Mouse (Mus musculus) c-Kit-positive CD71-positive TER-119-negative erythroid progenitor cells, embryonic 14.5 days (primary cell): ENCODE measurements around the gene Tfe3.
"Not testable (repeated sequence)": the region's sequence is repeated elsewhere in the genome, so short reads cannot be mapped to it uniquely, and the experiment has no call there.

Experiments used
- DNase-seq: peaks from one replicate; pipeline ENCODE4 v3.0.0-alpha.2; 2013; ENCODE audit warnings: low read depth

Gene Tfe3

DNA sequence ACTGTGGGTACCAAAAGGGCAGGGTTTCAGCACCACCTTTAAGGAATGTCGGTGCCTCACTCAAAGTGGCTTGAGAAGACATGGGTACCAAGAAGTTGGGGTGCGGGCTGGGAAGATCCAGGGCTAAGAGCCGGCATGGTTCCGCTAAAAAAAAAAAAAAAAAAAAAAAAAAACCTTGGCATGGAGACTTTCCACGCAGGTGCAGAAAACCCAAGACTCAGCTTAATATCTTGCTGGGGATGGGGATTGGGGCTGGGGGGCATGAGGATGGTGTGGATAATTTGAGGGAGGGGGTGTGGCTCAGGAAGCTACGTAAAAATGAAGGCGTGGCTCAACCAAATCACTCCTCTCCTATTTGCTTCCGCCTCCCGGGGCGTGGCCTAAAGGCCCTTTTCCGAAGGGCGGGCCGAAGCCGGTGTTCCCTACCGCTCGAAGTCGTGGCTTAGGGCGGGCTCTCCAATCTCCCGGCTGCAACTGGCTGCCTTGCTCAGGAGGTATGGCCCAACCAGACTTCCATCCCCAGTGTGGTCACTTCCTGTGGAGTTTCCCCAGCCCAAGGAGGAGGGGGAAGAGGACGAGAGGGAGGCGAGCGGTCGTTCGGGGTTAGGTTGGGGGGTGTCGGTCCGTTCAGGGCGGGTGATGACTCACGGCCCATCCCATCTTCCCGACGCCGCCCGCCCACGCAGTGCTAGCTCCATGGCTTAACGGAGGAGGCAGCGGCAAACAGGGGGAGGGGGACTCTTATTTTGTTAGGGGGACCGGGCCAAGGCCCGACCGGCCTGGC, at the start of gene Tfe3:
TSS of gene Tfe3 (plus strand) at position 424 of the 784 bp plus-strand sequence.
- peak; percentile 80 for DNase-seq

DNA sequence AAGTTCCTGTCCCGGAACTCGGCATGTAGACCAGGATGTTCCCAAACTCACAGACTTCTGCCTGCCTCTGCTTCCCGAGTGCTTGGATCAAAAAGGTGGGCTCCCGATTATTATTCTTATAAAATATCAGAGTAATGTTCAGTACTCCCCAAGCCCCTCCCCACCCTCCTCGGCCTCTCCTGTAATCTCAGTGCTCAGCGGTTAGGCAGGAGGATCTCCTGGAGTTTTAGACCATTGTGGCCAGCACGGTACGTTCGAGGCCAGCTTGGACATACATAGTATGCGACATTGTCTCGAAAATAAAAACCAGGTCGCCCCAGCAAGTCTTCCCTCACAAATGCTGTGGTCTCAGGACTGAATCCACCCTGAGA, 48.6 kb upstream of the Tfe3 start:
- not testable (repeated sequence) for DNase-seq

DNA sequence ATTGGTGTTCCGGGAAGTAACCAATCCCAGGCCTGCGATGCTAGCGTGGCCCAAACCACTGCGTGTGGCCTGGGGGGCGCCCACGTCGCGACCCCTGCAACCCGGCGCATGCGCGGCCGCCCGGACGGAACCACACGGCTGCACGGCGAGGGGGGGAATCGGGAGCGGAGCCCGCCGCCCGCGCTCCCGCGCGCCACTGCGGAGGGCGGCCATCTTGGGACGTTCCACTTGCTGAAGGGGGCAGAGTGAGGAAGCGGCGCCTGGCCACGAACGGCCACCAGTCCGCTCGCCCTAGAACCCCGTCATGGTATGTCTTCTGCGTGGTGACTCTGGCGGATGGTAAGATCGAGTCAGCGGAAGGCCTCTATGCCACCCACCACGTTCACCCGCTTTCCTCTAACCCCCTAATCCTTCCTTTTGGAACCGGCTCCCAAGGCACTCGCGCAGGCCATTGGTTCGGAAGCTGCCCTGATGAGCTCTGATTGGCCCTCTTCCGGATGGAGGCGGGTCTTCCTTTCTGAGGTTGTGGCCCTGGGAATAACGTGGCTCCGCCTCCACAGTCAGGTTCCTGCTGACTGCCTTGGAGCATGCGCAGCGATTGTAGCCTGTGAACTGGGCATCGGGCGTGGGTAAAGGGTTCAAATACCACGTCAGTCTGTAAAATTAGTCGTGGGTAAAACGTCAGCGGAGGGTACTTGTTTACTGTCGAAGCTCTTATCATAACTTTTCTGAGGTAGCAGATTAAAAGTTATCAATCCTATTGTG, 48.0 kb upstream of the Tfe3 start, which contains the start of gene Wdr45:
TSS of gene Wdr45 (plus strand) at position 199 of the 765 bp plus-strand sequence.
- peak; percentile 89 for DNase-seq

DNA sequence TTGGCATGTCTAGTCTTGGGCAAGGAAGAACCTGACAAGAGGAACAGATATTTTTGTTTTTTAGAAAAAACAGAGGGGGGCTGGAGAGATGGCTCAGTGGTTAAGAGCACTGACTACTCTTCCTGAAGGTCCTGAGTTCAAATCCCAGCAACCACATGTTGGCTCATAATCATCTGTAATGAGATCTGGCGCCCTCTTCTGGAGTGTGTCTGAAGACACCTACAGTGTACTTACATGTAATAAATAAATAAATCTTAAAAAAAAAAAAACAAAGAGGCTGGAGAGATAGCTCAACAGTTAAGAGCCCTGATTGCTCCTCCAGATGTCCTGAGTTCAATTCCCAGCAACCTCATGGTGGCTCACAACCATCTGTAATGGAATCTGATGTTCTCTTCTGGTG, 46.3 kb upstream of the Tfe3 start:
- DNase-seq, result not testable (repeated sequence)

DNA sequence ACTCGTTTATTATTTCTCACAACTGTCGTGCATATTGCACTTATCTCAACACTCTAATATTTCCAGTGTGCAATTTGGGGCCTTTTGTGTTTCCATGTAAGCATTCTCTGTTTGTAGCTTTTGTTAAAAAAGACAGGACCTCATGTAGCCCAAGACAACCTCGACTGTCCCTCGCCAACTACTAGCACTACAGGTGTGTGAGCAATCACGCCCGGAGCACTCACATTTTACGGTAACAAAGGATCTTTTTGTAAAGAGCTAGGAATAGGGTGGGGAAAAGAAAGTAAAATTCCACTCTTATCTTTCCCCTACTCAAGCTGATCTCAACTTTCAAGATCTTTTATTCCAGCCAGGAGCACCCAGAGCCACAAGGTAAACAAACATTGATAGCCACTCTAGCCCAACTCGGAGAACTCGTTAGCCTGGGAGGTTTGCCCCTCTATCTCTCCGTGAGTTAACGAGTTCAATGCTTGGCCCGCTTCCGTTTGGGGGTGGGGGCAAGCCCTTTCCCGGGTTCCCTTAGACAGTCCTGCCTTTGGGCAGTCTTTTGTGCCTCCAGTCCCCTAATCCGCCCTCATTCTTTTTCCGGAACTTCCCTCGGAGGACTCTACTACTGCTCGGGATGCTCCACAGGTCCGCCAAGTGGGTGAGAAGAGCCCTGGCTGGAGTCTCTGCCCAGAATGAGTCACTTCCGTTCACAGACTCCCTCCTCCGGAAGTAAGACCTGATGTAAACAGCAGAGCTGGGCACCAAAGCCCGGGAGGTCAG, 40.7 kb upstream of the Tfe3 start, which contains the start of gene Gm45208:
TSS of gene Gm45208 (plus strand) at position 732 of the 768 bp plus-strand sequence.
- peak; percentile 59 for DNase-seq

DNA sequence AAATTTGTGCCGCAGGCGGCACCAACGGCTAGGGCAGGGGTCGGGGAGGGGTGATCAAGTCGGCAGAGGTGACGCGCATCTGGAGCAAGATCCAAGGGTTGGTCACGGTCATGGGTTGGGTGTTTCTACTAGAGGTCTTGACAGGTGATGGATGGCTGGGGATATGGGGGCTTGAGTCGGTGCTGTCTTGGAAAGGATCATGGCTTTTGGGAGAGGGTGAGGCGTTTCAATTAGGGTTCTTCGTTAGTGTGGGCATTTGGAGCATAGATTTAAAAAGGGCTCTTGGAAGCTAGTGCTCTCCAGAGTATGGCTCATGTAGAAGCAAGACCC, 40.1 kb upstream of the Tfe3 start:
- DNase-seq, result no peak

DNA sequence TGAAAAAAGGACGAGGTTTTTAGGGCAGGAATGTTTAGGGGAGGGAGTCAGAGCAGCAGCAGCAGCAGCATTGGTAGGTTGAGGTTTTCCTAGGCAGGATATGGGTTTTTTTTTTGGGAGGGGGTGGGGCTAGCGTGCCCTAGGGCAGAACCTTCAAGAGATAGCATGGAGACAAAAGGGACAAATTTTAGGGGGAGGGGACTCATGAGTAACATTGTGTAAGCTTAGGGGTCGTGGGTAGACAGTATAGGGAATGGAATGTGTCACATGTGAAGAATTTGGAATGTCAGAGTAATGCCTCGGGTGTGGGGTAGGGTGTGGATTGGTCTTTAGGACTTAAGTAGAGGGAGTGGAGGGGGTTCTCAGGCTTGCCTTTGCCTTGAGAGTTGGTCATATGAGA, 39.7 kb upstream of the Tfe3 start:
- no peak for DNase-seq

DNA sequence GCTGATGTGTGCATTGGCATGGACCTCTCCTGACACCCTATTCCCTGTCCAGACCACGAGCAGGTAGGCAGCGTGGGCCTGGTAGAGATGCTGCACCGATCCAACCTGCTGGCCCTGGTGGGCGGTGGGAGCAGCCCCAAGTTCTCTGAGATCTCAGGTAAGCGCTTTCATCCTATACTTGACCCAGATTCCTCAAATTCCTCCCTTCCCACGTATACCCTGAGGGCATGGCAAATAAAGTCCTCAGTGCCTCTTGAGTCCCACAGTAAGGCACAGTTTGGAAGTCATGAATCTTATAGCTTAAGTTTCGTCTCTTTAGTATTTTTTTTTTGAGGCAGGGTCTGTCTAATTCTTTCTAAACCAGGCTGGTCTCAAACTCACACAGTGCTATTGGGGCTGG, 38.2 kb upstream of the Tfe3 start:
- no peak for DNase-seq

DNA sequence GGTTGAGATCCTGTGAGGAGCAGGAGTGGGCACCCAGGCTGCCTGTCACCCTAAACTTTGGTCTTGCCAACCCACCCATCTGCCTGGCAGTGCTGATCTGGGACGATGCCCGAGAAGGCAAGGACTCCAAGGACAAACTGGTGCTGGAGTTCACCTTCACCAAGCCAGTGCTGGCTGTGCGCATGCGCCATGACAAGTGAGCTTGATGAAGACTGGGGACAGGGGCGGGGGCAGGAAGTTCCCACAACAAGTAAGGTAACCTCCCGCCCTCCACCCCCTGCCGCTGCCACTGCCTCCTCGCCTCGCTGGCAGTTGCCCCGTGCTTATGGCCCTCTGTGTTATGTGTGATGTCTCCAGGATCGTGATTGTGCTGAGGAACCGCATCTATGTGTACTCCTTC, 36.5 kb upstream of the Tfe3 start:
- no peak for DNase-seq

DNA sequence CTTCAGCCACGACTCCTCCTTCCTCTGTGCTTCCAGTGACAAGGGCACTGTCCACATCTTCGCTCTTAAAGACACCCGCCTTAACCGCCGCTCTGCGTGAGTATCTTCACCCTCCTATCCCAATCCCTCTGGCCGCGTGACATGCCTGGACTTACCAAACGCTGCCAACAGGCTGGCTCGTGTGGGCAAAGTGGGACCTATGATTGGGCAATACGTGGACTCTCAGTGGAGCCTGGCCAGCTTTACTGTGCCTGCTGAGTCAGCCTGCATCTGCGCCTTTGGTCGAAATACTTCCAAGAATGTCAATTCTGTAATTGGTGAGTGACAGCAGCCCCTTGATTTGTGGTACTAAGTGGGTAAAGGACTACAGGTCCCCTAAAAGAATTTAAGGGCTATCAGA, 35.2 kb upstream of the Tfe3 start:
- DNase-seq, result no peak

DNA sequence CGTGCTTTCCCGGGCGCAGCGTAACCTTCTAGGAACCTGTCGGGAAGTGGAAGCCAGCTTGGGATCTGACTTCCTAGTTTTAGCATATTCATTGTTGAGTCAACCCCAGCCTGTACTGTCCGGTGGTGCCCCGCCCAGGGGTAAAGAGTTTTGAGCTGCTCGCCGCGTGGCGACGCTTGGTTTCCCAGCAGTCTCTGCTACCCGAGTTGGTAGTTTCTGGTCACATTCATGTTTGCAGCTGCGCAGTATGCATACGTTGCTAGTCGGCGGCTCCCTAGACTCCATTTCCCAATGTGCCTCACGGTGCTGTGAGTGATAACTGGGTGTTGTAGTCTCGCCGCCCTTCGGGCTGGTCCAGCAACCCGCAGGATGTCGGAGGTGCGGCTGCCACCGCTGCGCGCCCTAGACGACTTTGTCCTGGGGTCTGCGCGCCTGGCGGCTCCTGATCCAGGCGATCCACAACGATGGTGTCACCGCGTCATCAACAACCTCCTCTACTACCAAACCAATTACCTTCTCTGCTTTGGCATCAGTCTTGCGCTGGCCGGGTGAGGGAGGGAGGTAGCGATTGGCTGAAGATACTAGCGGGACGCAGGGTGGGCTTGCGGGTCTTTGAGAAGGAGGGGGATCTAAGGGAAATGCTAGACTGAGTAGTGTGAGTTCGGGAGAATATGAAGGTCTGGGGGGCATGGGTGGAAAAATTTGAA, 34.0 kb upstream of the Tfe3 start, which contains the start of gene Praf2:
TSS of gene Praf2 (plus strand) at position 225 of the 707 bp plus-strand sequence.
- DNase-seq, result peak; percentile 73

DNA sequence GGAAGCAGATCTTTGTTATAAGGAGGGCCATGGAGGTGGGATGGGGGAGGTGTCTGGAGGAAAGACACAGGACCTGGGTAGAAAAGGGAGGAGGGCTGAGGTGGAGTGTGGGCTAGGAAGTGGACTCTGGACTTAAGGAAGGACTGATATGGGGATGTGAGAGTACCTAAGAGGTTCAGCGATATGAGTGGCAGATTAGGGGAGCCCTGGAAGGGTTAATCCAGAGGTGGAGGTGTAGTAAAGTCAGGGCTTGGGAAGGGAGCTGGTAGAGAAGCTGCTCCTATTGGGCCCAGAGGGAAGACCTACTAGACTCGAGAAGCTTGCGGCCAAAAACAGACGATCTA, 33.5 kb upstream of the Tfe3 start:
- DNase-seq, result no peak

DNA sequence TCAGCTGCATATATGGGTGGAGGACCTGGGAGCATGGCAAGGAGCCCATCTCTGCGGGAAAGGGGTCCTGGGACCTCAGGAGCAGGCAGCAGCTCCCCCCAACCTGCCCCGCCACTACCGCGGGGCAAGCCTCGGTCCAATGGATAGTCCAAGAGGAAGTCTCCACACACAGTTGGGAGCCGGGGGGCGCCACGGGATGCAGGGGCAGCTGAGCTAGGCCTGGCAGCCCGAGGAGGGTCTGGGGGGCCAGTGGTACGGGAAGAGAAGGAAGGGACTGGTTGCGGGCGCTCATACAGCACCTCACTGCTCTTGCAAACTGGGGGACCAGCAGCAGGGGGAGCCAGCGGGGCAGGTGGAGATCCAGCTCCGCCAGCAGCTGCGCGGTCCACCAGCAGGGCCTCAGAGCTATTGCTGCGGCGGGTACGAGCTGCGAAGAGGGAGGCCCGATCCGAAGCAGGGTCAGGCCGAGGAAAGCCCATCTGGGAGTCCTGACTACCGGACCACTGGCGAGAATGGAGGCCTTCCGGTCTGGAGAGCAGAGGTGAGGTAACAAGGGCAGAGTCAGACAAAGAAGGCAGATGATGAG, 28.7 kb upstream of the Tfe3 start:
- peak; percentile 55 for DNase-seq

DNA sequence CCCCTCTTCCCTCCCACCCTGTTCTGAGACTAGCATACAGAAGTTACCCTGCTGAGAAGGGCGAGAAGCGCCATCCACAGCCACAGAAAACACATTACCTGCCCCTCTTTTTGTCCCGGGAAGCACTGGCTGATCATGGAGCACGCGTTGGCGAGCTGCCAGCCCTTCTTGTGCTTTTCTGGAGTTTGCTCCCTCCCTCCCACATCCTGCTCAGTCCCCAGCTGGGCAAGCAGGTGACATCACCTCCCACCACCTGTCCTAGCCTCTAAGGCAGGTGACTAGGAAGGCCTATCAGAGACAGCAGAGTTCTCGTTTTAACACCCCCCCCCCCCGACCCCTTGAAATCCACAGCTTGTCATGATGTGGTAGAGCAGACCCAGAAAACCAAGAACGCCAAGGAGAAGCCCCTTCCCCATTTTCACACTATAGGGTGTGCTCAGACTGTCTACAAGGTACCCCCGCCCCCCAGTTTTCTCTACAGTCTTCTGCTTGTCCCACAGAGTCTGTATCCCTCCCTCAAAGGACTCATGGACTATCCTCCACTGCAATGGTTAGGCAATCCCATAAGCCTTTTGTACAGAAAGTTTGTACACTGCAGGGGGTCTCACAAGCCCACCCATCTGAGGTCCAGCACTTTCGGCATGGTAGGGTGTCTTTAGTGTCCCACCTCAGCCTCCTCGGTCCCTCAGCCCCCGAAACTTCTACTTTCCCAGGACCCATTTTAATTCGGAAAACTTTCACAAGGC, 22.9 kb upstream of the Tfe3 start:
- no peak for DNase-seq

DNA sequence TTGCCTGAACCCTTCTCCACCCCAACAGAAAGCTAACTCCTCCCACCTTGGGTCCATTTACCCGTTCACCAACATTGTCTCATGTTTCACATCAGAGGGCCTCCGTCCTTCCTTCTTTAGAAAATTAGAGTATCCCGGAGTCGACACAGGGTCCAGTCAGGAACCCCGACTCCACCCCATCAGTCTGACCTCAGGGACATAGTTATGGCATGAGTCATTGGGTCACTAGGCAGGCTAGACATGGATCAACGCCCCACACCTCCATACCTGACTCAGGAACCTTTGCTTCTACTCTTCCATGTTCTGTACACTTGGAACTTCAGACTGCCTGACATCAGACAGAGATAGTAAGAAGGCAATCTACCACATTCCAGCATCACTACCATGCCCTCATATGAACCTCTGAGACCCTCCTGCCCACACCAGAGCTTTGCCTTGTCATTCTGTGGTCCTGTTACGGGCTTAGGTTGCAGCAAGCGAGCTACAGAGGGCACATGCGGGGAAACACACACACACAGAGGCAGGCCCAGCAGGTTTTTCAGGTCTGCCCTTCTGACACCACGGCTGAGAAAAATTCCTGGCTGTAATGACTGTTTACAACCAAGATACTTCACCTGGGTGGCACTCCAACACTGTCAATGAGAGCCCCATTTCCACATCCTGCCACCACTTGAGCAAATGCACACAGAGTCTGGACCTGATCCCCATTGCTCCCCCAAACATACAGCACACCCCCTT, 22.1 kb upstream of the Tfe3 start:
- DNase-seq, result no peak

DNA sequence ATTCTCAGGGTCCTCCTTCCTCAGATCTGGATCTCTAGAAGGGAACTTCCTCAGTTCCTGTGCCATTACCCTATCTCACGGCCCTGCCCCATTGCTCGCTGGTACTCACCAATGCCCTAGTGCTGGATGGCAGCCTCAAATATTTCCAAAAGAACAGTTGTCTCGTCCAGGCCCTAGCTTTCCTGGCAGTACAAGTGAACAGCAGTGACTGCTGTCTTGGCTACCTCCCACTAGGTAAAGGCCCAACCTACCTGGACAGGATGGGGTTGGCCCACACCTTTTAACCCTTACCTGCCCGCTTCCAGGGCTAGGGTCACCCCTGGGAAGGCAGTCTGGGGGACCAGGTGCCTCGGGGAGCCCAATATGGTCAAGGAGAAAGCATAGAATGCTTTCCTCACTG, 21.3 kb upstream of the Tfe3 start:
- no peak for DNase-seq

DNA sequence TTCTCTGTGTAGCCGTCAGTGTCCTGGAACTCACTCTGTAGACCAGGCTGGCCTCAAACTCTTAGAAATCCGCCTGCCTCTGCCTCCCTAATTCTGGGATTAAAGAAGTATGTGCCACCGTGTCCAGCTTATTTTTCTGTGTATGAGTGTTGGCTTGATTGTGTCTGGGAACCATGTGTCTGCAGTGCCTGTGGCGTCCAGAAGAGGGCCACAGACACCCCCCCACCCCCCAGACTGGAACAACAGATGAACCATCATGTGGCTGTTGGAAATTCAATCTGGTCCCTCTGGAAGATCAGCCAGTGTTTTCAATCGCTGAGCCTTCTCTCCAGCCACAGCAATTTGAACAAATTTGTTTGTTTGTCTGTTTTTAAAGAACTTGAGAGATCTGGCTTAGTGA, 18.9 kb upstream of the Tfe3 start:
- DNase-seq, result no peak

DNA sequence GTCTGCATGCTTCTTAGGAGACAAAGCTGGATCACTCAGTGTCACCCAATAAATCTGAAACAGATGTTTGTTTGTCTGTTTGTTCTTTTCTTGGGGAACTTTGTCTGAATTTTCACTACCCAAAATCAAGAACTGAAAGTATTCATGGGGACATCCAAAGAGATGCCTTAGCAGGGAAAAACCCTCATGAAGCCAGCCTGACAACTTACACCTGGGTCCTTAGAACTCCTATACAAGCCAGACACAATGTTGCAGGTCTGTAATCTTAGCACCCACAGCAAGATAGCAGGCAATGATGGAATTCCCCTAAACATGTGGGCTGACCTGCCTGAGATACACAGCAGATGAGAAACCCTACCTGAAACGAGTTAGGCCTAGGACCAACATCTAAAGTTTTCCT, 17.4 kb upstream of the Tfe3 start:
- no peak for DNase-seq

DNA sequence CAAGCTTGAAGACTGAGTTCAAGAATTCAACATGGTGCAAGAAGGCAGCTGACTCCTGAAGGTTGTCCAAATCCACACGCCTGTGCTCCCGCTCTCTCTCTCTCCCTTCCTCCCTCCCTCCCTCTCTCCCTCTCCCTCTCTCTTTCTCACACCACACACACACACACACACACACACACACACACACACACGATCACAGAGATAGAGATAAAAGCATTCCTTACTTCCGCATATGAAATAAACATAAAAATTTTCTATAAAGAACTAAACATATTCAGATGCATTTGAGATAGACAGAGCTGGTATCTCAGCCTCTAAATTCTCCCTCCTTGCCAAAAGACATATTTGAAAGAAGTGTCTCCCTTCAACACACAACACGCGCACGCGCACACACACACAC, 16.9 kb upstream of the Tfe3 start:
- no peak for DNase-seq

DNA sequence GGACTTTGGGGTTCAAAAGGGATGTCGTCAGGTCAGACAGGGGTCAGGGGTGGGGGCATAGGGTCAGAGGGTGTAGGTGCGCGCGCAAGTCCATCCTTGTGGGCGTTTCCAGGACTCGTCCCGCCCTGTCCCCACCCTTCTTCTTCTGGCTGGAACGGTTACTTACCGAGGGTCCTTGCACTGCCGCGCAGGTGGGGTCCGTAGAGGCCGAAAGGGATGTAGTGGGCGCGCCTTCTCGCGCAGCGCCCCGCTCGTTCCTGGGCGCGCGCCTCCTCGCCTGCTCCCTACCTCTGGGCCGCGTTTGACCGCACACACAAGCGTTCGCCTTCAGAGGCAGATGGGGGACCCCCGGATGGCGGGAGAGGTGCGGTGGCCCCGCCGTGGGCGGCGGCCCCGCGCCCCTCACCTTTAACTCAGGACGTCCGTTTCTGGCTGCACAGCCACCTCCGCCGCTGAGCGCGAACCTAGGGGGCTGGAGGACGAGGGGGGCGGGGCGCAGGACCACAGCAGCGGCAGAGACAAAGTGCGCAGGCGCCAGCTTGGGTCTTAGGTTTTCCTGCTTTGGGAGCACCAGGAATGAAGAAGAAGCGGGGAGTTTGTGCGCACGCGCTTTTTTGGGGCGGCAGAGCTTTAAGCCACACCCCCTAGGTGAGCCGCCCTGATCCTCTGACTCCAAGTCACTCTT, 11.8 kb upstream of the Tfe3 start, which contains the start of gene Ccdc120:
TSS of gene Ccdc120 (minus strand) at position 474 of the 685 bp plus-strand sequence.
- DNase-seq, result no peak
